Mouse (Mus musculus): ENCODE measurements around the gene Magea10. TPM values are rescaled to one million over a fixed set of nuclear protein-coding genes. Genes with fewer than 3 reads are reported as not detected.

Gene Magea10
- not detected in 2 replicates for polyA plus RNA-seq (2015; fragmentation: Nextera tagmentation; extraction: Ambion mirVana)

- ATAC-seq (ENCODE audit: low FRiP score, low TSS enrichment) = no peak
- Histone ChIP-seq H3K27ac (ENCODE audit: low read length) (no peak within 1 kb of the TSS), H3K36me3 (ENCODE audit: insufficient read depth, low read length) (no peaks in the 10 kb centered on the region), H3K27me3 (ENCODE audit: insufficient read depth, low read length) (peaks cover 2% of the 10 kb centered on the region; the same call in 1 of the 2 replicates), H3K4me2 (replicated peaks; ENCODE audit: low read depth, low read length) (no peak within 1 kb of the TSS), H3K4me1 (ENCODE audit: insufficient read depth, low read length) (no peaks in the 10 kb centered on the region), H3K9ac (replicated peaks; ENCODE audit: low read length) (no peak within 1 kb of the TSS), H3K4me3 (ENCODE audit: low read length) (no peak within 1 kb of the TSS), H3K9me3 (ENCODE audit: low read length) (no peaks in the 10 kb centered on the region)
- 91% methylated on average over 6 of the region's 6 CpGs for WGBS
These were observed at the start of gene Magea10 for GRCm38 (mm10) chrX:72386758-72387157. Magea10 (minus strand) TSS chrX:72386858.

- Histone ChIP-seq H3K36me3 (ENCODE audit: insufficient read depth, low read length) (no peaks in the 10 kb centered on the region), H3K9ac (replicated peaks; ENCODE audit: low read length) (no peak overlapping the region), H3K4me2 (replicated peaks; ENCODE audit: low read depth, low read length) (no peak overlapping the region), H3K4me1 (ENCODE audit: insufficient read depth, low read length) (no peaks in the 10 kb centered on the region), H3K9me3 (ENCODE audit: low read length) (no peaks in the 10 kb centered on the region), H3K4me3 (ENCODE audit: low read length) (no peak overlapping the region), H3K27ac (ENCODE audit: low read length) (no peak overlapping the region), H3K27me3 (ENCODE audit: insufficient read depth, low read length) (peaks cover 2% of the 10 kb centered on the region; the same call in 1 of the 2 replicates)
- WGBS = 55% methylated on average over 1 of the region's 1 CpGs
- no peak for ATAC-seq (ENCODE audit: low FRiP score, low TSS enrichment)
These were observed 4.7 kb downstream of the Magea10 start for GRCm38 (mm10) chrX:72381972-72382371.

Other genes with a start within 250 kb of the Magea10 start
- gene Magea4, start 164.8 kb downstream of the Magea10 start, polyA plus RNA-seq (2015; fragmentation: Nextera tagmentation; extraction: Ambion mirVana) = not detected in 2 replicates
- gene Gabre, start 112.1 kb downstream of the Magea10 start, polyA plus RNA-seq (2015; fragmentation: Nextera tagmentation; extraction: Ambion mirVana) = 1.7 and 2.0 TPM in 2 replicates